Mouse (Mus musculus): ENCODE data around the gene Gm10198.

Gm10198 gene

DNA sequence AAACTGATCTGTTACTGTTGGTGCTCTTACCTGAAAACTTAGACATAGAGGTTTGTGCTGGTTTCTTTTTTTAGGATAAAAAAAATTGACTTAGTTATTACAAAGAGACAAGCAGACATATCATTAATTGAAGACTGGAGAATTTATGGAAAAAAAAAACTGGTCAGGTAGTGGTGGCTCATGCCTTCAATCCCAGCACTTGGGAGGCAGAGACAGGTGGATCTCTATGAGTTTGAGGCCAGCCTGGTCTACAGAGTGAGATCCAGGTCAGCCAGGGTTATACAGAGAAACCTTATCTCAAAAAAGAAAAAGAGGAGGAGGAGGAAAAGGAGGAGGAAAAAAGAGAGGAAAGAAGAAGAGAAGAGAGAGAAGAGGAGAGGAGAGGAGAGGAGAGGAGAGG, at the start of gene Gm10198:
Gene Gm10198 (plus strand): TSS at position 301 of the 400 bp plus-strand sequence.
- no peak for DNase-seq (ENCODE audit: low read depth, low spot score)

GRCm38 (mm10) chr13:111545286-111545685, 47.3 kb upstream of the Gm10198 start:
- no peak for DNase-seq (ENCODE audit: low read depth, low spot score)

DNA sequence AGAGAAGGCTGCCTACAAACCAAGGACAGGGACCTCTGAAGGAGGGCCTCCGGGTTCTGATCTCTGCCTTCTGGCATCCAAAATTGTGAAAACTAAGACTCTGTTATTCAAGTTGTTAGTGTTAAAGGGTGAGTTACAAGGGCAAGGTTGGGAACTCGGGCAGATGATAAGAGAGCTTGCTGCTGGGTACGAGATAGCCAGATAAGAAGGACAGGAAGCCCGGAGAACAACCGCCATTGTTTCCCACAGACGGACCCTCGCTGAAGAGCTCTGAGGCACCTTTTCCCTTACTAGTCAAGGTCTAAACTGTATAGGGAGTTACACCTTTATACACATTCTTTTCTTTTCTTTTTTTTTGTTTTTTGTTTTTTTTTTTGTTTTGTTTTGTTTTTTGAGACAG, 39.8 kb upstream of the Gm10198 start:
- no peak for DNase-seq (ENCODE audit: low read depth, low spot score)

- DNase-seq (ENCODE audit: low read depth, low spot score), result no peak
Measured at GRCm38 (mm10) chr13:111553182-111553581, 39.4 kb upstream of the Gm10198 start.

DNA sequence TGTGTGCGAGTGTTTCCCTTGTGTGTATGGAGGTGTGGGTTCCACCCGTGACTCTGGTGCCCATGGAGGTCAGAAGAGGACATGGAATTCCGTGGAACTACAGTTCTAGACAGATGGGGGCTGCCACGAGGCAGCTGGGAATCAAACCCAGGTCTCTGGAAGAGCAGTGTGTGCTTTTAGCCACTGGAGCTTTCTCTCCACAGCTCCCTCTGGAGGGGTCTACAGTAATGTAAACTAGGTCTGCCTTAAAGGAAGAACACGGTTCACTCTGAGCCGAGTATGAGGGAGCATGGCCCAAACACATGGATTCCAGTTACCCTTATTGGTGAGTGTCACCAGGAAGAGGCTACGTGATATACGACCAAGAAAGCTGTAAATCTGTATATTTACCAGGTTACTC, 38.6 kb upstream of the Gm10198 start:
- no peak for DNase-seq (ENCODE audit: low read depth, low spot score)

DNA sequence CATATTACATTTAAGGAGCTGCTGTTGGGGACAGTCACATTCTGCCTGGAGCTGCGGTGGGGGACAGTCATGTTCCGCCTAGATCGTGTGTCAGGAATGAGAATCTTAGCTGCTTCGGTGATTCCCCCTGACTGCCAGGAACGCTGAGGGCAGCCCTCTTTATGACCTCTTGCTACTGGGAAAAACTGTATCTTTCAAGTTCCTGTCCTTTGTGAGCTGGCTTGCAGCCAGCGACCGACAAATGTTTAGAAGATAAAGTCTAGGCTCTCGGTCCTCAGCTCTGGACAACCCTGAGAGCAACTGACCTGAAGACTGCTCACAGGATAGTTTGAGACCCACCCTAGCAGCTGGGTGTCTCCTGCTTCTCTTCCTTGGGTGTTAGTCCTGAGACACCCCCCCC, 37.3 kb upstream of the Gm10198 start:
- DNase-seq (ENCODE audit: low read depth, low spot score), result no peak

GRCm38 (mm10) chr13:111556375-111556774, 36.2 kb upstream of the Gm10198 start:
- no peak for DNase-seq (ENCODE audit: low read depth, low spot score)

DNA sequence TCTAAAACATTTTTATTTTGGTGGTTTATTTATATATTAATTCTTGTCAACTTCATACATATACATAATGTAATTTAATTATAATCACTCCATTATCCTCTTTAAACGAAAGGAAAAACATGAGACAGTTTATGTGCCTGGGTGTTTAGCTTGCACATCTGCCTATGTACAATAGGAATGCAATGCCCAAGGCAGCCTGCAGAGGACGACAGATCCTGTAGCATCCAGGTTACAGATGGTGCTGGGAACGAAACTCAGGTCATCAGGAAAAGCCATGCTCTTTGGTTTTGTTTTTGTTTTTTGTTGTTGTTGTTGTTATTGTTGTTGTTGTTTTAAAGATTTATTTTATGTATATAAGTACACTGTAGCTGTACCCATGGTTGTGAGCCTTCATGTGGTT, 32.4 kb upstream of the Gm10198 start:
- no peak for DNase-seq (ENCODE audit: low read depth, low spot score)

- DNase-seq (ENCODE audit: low read depth, low spot score), result no peak
Measured at GRCm38 (mm10) chr13:111562595-111562994, 30.0 kb upstream of the Gm10198 start.

GRCm38 (mm10) chr13:111574196-111574595, 18.4 kb upstream of the Gm10198 start:
- no peak for DNase-seq (ENCODE audit: low read depth, low spot score)

- no peak for DNase-seq (ENCODE audit: low read depth, low spot score)
Measured at GRCm38 (mm10) chr13:111577177-111577576, 15.4 kb upstream of the Gm10198 start.

DNA sequence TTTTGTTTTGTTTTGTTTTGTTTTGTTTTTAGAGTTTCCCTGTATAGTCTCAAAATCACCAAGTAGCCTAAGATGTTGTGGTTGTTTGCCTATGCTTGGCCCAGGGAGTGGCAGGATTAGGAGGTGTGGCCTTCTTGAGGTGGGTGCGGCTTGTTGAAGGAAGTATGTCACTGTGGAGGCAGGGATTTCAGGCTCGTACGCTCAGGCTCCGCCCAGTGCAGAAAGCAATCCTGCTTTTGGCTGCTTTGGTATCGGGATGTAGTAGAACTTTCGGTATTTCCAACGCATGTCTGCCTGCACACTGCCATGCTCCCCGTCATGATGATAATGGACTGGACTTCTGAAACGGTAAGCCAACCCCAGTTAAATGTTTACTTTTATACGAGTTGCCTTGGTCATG, 12.5 kb upstream of the Gm10198 start:
- DNase-seq (ENCODE audit: low read depth, low spot score), result no peak

DNA sequence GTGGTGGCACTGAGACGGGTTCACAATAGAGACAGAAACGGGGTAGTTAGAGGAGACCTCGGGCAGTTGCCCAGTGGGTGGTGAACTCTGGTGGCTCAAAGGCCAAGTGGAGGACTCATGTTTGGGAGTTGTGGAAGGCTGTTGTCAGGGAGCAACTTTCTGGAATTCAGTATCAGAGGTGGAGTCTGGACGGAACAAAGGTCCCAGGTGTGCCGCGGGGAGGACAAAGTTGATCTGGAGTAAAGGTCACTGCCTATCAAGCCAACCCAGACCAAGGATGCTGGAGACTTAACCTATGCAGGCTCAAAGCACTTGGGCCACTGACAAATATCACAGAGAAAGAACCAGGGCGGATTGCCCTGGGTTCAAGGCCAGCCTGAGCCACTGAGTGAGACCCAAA, 5.5 kb downstream of the Gm10198 start:
- no peak for DNase-seq (ENCODE audit: low read depth, low spot score)

DNA sequence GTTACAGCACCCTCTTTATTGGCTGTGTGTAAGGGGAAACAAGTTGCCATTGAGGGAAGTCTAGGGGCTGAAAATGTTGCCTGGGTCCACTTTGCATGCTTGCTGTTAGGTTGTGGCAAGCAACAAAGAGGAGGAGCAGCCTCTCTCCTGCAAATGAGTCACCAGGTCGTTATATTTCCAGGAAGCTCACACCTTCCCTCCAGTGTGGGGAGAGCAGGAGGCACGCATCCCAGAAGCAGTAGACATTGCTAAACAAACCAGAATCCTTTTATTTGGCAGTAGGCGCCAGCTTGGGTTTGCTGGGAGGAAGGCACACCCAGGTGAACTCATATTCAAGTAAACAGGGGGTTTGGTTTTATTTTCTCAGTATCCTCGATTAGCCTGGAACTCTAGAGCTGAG, 8.8 kb downstream of the Gm10198 start:
- no peak for DNase-seq (ENCODE audit: low read depth, low spot score)

- DNase-seq (ENCODE audit: low read depth, low spot score), result no peak
Measured at GRCm38 (mm10) chr13:111604826-111605225, 12.2 kb downstream of the Gm10198 start.

GRCm38 (mm10) chr13:111616168-111617125, 23.9 kb downstream of the Gm10198 start:
- no peak for DNase-seq (ENCODE audit: low read depth, low spot score)

- no peak for DNase-seq (ENCODE audit: low read depth, low spot score)
Measured at GRCm38 (mm10) chr13:111620433-111620832, 27.8 kb downstream of the Gm10198 start.

GRCm38 (mm10) chr13:111622425-111622824, 29.8 kb downstream of the Gm10198 start:
- no peak for DNase-seq (ENCODE audit: low read depth, low spot score)

DNA sequence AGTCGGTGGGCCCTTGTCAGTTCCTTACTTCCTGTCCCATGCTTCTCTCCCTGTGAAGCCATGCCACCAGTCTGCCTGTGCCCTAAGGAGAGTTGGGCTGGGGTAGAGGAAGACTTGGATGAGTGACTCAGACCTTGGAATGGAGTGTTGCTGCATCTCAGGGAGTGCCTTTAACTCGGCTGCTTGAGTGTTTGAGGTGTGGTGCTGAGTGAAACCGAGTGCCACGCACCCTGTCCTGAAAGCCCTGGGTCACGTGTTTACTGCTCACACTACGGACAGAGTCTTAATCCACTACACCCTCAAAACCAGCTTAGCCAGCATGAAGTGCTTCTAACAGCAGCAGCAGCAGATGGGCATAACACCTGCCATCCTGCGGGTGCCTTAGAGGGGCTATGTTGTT, 30.5 kb downstream of the Gm10198 start:
- no peak for DNase-seq (ENCODE audit: low read depth, low spot score)

DNA sequence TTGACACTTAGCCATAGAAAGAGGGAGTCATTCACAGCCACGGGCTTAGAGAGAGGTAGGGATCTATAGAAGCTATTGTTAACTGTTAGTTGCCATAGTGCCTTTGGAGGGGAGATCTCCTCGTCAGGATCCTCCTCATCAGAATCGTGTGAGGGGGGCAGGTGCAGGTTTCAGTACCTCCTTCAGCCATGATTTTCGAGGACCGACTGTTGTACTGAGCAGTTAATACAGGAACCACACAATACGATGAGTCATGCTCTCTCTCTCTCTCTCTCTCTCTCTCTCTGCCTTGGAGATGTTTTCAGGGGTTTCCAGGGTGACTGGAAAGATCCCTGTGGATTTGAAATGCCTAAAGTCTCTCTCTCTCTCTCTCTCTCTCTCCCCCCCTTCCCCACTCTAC, 31.5 kb downstream of the Gm10198 start:
- DNase-seq (ENCODE audit: low read depth, low spot score), result peak; percentile 1

GRCm38 (mm10) chr13:111634163-111635160, 41.9 kb downstream of the Gm10198 start:
- no peak for DNase-seq (ENCODE audit: low read depth, low spot score)

DNA sequence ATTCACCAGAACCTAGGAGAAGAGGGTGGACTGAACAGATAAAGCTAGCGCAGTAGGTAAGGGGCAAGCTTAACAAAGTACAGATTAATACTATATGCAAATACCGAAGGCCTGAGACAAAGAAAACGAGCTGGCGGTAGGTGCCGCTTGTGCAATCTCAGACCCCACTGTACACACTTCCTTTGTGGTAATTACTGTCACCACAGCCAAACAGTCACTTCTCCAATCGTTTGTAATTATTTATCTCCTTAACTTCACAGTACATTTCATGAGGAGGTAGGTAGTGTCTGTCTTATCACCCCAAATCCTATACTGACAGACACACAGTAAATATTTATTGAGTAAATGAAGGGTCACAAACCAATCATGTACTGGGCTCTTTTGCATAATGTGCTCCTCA, 47.7 kb downstream of the Gm10198 start:
- DNase-seq (ENCODE audit: low read depth, low spot score), result no peak

Measured in telencephalon, adult 2 months (tissue).